Mouse (Mus musculus) hindbrain, embryonic 16.5 days (tissue): ENCODE results near the gene Dapl1. TPM values are rescaled to one million over a fixed set of nuclear protein-coding genes. Genes with fewer than 3 reads are reported as not detected.
A peak's percentile ranks its signal among the peaks of the same experiment; 100 is the strongest.

ENCODE experiments used
- ATAC-seq: fragments of 200-750 bp; cut with Nextera tagmentation; 2 replicates; pipeline ENCODE4 v1.8.0; 2017; ENCODE audit warnings: moderate TSS enrichment, moderate library complexity
- H3K27ac ChIP-seq: fragments of 300-500 bp; sonication (generic); 2 replicates; pipeline ENCODE4 v1.5.1; 2014; ENCODE audit warnings: low read depth, mild to moderate bottlenecking, control low read depth, low read length, moderate library complexity
- H3K27me3 ChIP-seq: fragments of 300-500 bp; sonication (generic); replicated peaks from 2 replicates; pipeline ENCODE4 v1.6.1; 2014; ENCODE audit warnings: low read length; ENCODE audit not compliant: control insufficient read depth, insufficient read depth
- H3K36me3 ChIP-seq: fragments of 300-500 bp; sonication (generic); 2 replicates; pipeline ENCODE4 v1.6.1; 2014; ENCODE audit warnings: mild to moderate bottlenecking, low read length, moderate library complexity, mixed read lengths; ENCODE audit not compliant: control insufficient read depth, insufficient read depth
- H3K4me1 ChIP-seq: fragments of 300-500 bp; sonication (generic); 2 replicates; pipeline ENCODE4 v1.6.1; 2014; ENCODE audit warnings: low read depth, low read length; ENCODE audit not compliant: control insufficient read depth, insufficient read depth
- H3K4me2 ChIP-seq: fragments of 300-500 bp; sonication (generic); 2 replicates; pipeline ENCODE4 v1.6.1; 2014; ENCODE audit warnings: mild to moderate bottlenecking, low read length, control low read depth, moderate library complexity
- H3K4me3 ChIP-seq: fragments of 300-500 bp; sonication (generic); 2 replicates; pipeline ENCODE4 v1.5.1; 2014; ENCODE audit warnings: mild to moderate bottlenecking, low read length, control low read depth, moderate library complexity
- H3K9ac ChIP-seq: fragments of 300-500 bp; sonication (generic); 2 replicates; pipeline ENCODE4 v1.6.1; 2014; ENCODE audit warnings: low read depth, mild to moderate bottlenecking, control low read depth, low read length, moderate library complexity
- H3K9me3 ChIP-seq: fragments of 300-500 bp; sonication (generic); 2 replicates; pipeline ENCODE4 v1.6.1; 2014; ENCODE audit warnings: mild to moderate bottlenecking, low read length, moderate library complexity; ENCODE audit not compliant: control insufficient read depth
- WGBS: fragments of 180-500 bp; shearing (Covaris S2); extraction: QIAGEN DNeasy Blood & Tissue Kit; methylation state at CpG from one replicate; pipeline ENCODE4 v1.1.7; 2014; 5-methylcytosine and 5-hydroxymethylcytosine counted together
- polyA plus RNA-seq: library from polyadenylated mRNA; unstranded; fragments of >200 nt; fragmentation: Nextera tagmentation; extraction: Ambion mirVana; gene quantifications from 2 replicates; pipeline ENCODE4 v1.2.1, GENCODE M21; 2015

Gene Dapl1
- polyA plus RNA-seq, 1 experiment from 2014 or later, result 2.2 TPM

- peak; percentile 91 for ATAC-seq
- H3K4me2 ChIP-seq, result peak overlapping the region; percentile 47
- 13% methylated on average over 19 of the region's 19 CpGs for WGBS
- H3K4me1 ChIP-seq, result peaks cover 3% of the 10 kb centered on the region; the same call in 1 of the 2 replicates
- no peaks in the 10 kb centered on the region for H3K27me3 ChIP-seq
- peak overlapping the region; percentile 15 for H3K4me3 ChIP-seq
- no peaks in the 10 kb centered on the region for H3K36me3 ChIP-seq
- H3K9me3 ChIP-seq, result no peaks in the 10 kb centered on the region
- peak overlapping the region; percentile 23; the same call in 1 of the 2 replicates for H3K9ac ChIP-seq
- no peak overlapping the region for H3K27ac ChIP-seq
Observed at GRCm38 (mm10) chr2:59522079-59522684, 37.7 kb downstream of the Dapl1 start.

- Histone ChIP-seq H3K9me3 (no peaks in the 10 kb centered on the region), H3K4me3 (no peak overlapping the region), H3K9ac (no peak overlapping the region), H3K4me2 (no peak overlapping the region), H3K4me1 (peaks cover 3% of the 10 kb centered on the region; the same call in 1 of the 2 replicates), H3K27ac (no peak overlapping the region), H3K36me3 (no peaks in the 10 kb centered on the region), H3K27me3 (no peaks in the 10 kb centered on the region)
- no peak for ATAC-seq
- WGBS, result 87% methylated on average over 3 of the region's 3 CpGs
Observed at GRCm38 (mm10) chr2:59523526-59523925, 39.1 kb downstream of the Dapl1 start.

- no peak overlapping the region for H3K9ac ChIP-seq
- no peak overlapping the region for H3K4me2 ChIP-seq
- WGBS, result 67% methylated on average over 8 of the region's 9 CpGs
- no peaks in the 10 kb centered on the region for H3K27me3 ChIP-seq
- H3K4me1 ChIP-seq, result peaks cover 3% of the 10 kb centered on the region; the same call in 1 of the 2 replicates
- H3K36me3 ChIP-seq, result no peaks in the 10 kb centered on the region
- H3K4me3 ChIP-seq, result no peak overlapping the region
- ATAC-seq, result no peak
- H3K27ac ChIP-seq, result no peak overlapping the region
- H3K9me3 ChIP-seq, result no peaks in the 10 kb centered on the region
Observed at GRCm38 (mm10) chr2:59526893-59527292, 42.4 kb downstream of the Dapl1 start.

GRCm38 (mm10) chr2:59529574-59530080 is 45.2 kb downstream of the Dapl1 start:
- H3K9me3 ChIP-seq, result no peaks in the 10 kb centered on the region
- 43% methylated on average over 17 of the region's 17 CpGs for WGBS
- no peaks in the 10 kb centered on the region; the same call in 1 of the 2 replicates for H3K4me1 ChIP-seq
- ATAC-seq, result no peak
- H3K4me3 ChIP-seq, result no peak overlapping the region
- H3K4me2 ChIP-seq, result no peak overlapping the region
- H3K36me3 ChIP-seq, result no peaks in the 10 kb centered on the region
- H3K27ac ChIP-seq, result no peak overlapping the region
- H3K27me3 ChIP-seq, result no peaks in the 10 kb centered on the region
- H3K9ac ChIP-seq, result no peak overlapping the region

- Histone ChIP-seq H3K4me2 (no peak overlapping the region), H3K27ac (no peak overlapping the region), H3K9ac (no peak overlapping the region), H3K4me3 (no peak overlapping the region), H3K27me3 (no peaks in the 10 kb centered on the region), H3K9me3 (no peaks in the 10 kb centered on the region), H3K4me1 (no peaks in the 10 kb centered on the region; the same call in 1 of the 2 replicates), H3K36me3 (no peaks in the 10 kb centered on the region)
- 92% methylated on average over 3 of the region's 3 CpGs for WGBS
- ATAC-seq, result no peak
Observed at GRCm38 (mm10) chr2:59530811-59531210, 46.4 kb downstream of the Dapl1 start.

- Histone ChIP-seq H3K4me3 (no peak overlapping the region), H3K27me3 (no peaks in the 10 kb centered on the region), H3K9ac (no peak overlapping the region), H3K4me2 (no peak overlapping the region), H3K4me1 (no peaks in the 10 kb centered on the region; the same call in 1 of the 2 replicates), H3K36me3 (no peaks in the 10 kb centered on the region), H3K27ac (no peak overlapping the region), H3K9me3 (no peaks in the 10 kb centered on the region)
- WGBS, result 86% methylated on average over 3 of the region's 3 CpGs
- ATAC-seq, result no peak
Observed at GRCm38 (mm10) chr2:59532999-59533398, 48.5 kb downstream of the Dapl1 start.

GRCm38 (mm10) chr2:59533504-59533903 is 49.1 kb downstream of the Dapl1 start:
- Histone ChIP-seq H3K4me2 (no peak overlapping the region), H3K36me3 (no peaks in the 10 kb centered on the region), H3K4me1 (no peaks in the 10 kb centered on the region; the same call in 1 of the 2 replicates), H3K27ac (no peak overlapping the region), H3K9me3 (no peaks in the 10 kb centered on the region), H3K27me3 (no peaks in the 10 kb centered on the region), H3K4me3 (no peak overlapping the region), H3K9ac (no peak overlapping the region)
- WGBS, result 90% methylated on average over 9 of the region's 10 CpGs
- ATAC-seq, result no peak

- 82% methylated on average over 15 of the region's 15 CpGs for WGBS
- H3K9me3 ChIP-seq, result no peaks in the 10 kb centered on the region
- H3K4me3 ChIP-seq, result no peak overlapping the region
- ATAC-seq, result no peak
- no peak overlapping the region for H3K9ac ChIP-seq
- no peaks in the 10 kb centered on the region for H3K36me3 ChIP-seq
- no peaks in the 10 kb centered on the region for H3K27me3 ChIP-seq
- no peak overlapping the region for H3K4me2 ChIP-seq
- no peaks in the 10 kb centered on the region; the same call in 1 of the 2 replicates for H3K4me1 ChIP-seq
- no peak overlapping the region for H3K27ac ChIP-seq
Observed at GRCm38 (mm10) chr2:59533971-59534748, 49.7 kb downstream of the Dapl1 start.

GRCm38 (mm10) chr2:59536958-59537357 is 52.5 kb downstream of the Dapl1 start:
- Histone ChIP-seq H3K36me3 (no peaks in the 10 kb centered on the region), H3K9me3 (no peaks in the 10 kb centered on the region), H3K4me1 (no peaks in the 10 kb centered on the region; the same call in 1 of the 2 replicates), H3K9ac (no peak overlapping the region), H3K27me3 (no peaks in the 10 kb centered on the region), H3K4me3 (no peak overlapping the region), H3K4me2 (no peak overlapping the region), H3K27ac (no peak overlapping the region)
- 86% methylated on average over 2 of the region's 2 CpGs for WGBS
- ATAC-seq, result no peak
